Mouse (Mus musculus) lung, embryonic 15.5 days (tissue): ENCODE data around the gene Ccdc154. TPM values are rescaled to one million over a fixed set of nuclear protein-coding genes. Genes with fewer than 3 reads are reported as not detected.

Source experiments
- ATAC-seq: fragments of 200-750 bp; cut with Nextera tagmentation; 2 replicates; pipeline ENCODE4 v1.8.0; 2017; ENCODE audit warnings: moderate number of reproducible peaks, borderline replicate concordance; ENCODE audit not compliant: low FRiP score, low TSS enrichment; ENCODE audit errors: extremely low read depth
- H3K27ac ChIP-seq: fragments of 300-500 bp; sonication (generic); 2 replicates; pipeline ENCODE4 v1.5.1; 2015; ENCODE audit warnings: moderate library complexity, mild to moderate bottlenecking, inconsistent platforms
- H3K27me3 ChIP-seq: fragments of 300-500 bp; sonication (generic); 2 replicates; pipeline ENCODE4 v1.6.1; 2015; ENCODE audit warnings: inconsistent platforms
- H3K36me3 ChIP-seq: fragments of 300-500 bp; sonication (generic); 2 replicates; pipeline ENCODE4 v1.6.1; 2015; ENCODE audit warnings: inconsistent platforms
- H3K4me1 ChIP-seq: fragments of 300-500 bp; sonication (generic); 2 replicates; pipeline ENCODE4 v1.6.1; 2015; ENCODE audit warnings: inconsistent platforms
- H3K4me2 ChIP-seq: fragments of 300-500 bp; sonication (generic); 2 replicates; pipeline ENCODE4 v1.6.1; 2015; ENCODE audit warnings: inconsistent platforms, mild to moderate bottlenecking, moderate library complexity
- H3K4me3 ChIP-seq: fragments of 300-500 bp; sonication (generic); 2 replicates; pipeline ENCODE4 v1.5.1; 2015; ENCODE audit warnings: mild to moderate bottlenecking, inconsistent platforms
- H3K9ac ChIP-seq: fragments of 300-500 bp; sonication (generic); 2 replicates; pipeline ENCODE4 v1.6.1; 2015; ENCODE audit warnings: inconsistent platforms
- H3K9me3 ChIP-seq: fragments of 300-500 bp; sonication (generic); 2 replicates; pipeline ENCODE4 v1.6.1; 2016; ENCODE audit warnings: inconsistent platforms
- WGBS: fragments of 180-500 bp; shearing (Covaris S2); methylation state at CpG from one replicate; pipeline ENCODE4 v1.1.7; 2015; 5-methylcytosine and 5-hydroxymethylcytosine counted together
- polyA plus RNA-seq: library from polyadenylated mRNA; unstranded; fragments of >200 nt; fragmentation: Nextera tagmentation; extraction: Ambion mirVana; gene quantifications from 2 replicates; pipeline ENCODE4 v1.2.1, GENCODE M21; 2015

Ccdc154 gene
- polyA plus RNA-seq, 1 experiment from 2014 or later = 0.44 TPM

DNA sequence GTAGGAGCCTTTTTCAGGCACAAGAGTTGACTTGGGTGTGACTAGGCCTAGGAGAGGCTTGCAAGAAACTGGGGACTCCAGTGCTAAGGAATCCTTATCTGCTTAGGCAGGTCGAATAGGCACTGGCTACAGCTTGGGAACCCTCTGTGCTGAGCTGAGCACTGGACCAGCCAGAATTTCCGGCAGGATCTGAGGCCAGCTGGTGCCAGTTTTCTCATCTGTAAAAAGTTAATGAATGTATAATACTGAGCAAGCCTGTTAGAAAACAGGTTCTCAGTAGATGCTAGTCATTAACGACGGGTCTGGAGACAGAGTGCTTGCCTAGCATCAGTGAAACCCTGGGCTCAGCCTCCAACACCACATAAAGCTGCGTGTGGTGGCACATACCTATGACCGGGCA is 26.6 kb upstream of the Ccdc154 start:
- Histone ChIP-seq H3K36me3 (0 out of 2 replicates have a peak, but pooled peaks cover 3% of the 10 kb centered on the region), H3K4me3 (no peak overlapping the region), H3K4me1 (peaks cover 14% of the 10 kb centered on the region), H3K9ac (no peak overlapping the region), H3K27me3 (no peaks in the 10 kb centered on the region), H3K9me3 (no peaks in the 10 kb centered on the region), H3K4me2 (no peak overlapping the region), H3K27ac (no peak overlapping the region)
- WGBS = 83% methylated on average over 6 of the region's 6 CpGs
- no peak for ATAC-seq

DNA sequence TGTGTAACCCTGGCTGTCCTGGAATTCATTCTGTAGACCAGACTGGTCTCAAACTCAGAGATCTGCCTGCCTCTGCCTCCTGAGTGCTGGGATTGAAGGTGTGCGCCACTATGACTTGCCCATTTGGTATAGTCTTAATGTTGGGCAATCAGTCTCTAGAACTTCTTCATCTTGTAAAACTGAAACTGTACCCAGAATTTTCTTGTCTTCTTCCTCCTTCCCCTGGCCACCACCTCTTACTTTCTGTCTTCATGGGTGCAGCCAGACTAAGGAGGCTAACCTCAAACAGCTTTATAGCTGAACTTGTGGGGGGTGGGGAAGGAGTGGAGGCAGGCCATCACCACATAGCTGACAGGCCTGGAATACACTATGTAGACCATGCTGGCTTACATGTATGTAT is 23.5 kb upstream of the Ccdc154 start:
- Histone ChIP-seq H3K27ac (no peak overlapping the region), H3K9ac (no peak overlapping the region), H3K27me3 (no peaks in the 10 kb centered on the region), H3K4me2 (no peak overlapping the region), H3K4me3 (no peak overlapping the region), H3K4me1 (peaks cover 14% of the 10 kb centered on the region), H3K9me3 (no peaks in the 10 kb centered on the region), H3K36me3 (0 out of 2 replicates have a peak, but pooled peaks cover 3% of the 10 kb centered on the region)
- ATAC-seq = no peak
- WGBS = 89% methylated on average over 1 of the region's 1 CpGs

DNA sequence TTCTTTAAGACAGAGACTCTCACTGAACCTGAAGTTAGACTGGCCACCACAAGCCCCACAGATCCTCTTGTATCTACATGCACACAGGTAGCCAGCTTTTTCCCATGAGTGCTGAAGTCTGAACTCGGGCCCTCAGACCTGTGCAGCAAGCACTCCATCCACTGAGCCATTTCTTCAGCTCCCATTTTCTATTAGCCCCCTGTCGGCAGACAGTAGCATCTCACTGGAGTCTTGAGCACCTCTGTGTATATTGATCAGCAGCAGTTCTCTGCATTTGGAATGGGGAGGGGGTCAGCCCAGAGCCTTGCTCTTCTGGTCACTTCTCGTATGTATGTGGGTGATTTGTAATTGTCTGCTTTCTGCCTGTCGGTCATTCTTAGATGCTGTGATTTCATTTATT is 22.3 kb upstream of the Ccdc154 start:
- H3K27ac ChIP-seq = no peak overlapping the region
- ATAC-seq = no peak
- no peaks in the 10 kb centered on the region for H3K9me3 ChIP-seq
- WGBS = 54% methylated on average over 4 of the region's 4 CpGs
- H3K4me3 ChIP-seq = no peak overlapping the region
- no peak overlapping the region for H3K4me2 ChIP-seq
- no peak overlapping the region for H3K9ac ChIP-seq
- H3K4me1 ChIP-seq = 0 out of 2 replicates have a peak, but pooled peaks cover 4% of the 10 kb centered on the region
- 0 out of 2 replicates have a peak, but pooled peaks cover 3% of the 10 kb centered on the region for H3K36me3 ChIP-seq
- no peaks in the 10 kb centered on the region for H3K27me3 ChIP-seq

DNA sequence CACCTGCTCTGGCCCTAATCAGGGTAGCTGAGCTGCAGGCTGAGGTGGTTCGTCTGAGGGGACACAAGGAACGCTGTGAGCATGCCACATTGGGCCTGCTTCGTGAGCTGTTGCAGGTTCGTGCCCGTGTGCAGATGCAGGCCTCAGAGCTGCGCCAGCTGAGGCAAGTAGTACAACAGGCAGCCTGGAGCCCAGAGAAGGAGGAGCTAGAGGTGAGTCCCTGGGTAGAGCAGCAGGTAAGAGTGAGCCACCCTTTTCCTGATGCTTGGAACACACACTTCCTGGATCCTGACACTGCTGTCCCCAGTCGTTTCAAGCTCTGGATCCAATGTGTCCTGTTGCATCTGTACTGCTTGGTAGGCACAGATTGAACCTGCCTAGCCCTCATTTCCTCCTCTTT is 1.1 kb downstream of the Ccdc154 start:
- H3K36me3 ChIP-seq = peaks cover 15% of the 10 kb centered on the region; the same call in 1 of the 2 replicates
- H3K27ac ChIP-seq = no peak overlapping the region
- ATAC-seq = no peak
- no peaks in the 10 kb centered on the region for H3K4me1 ChIP-seq
- no peak overlapping the region for H3K9ac ChIP-seq
- H3K27me3 ChIP-seq = no peaks in the 10 kb centered on the region
- H3K4me2 ChIP-seq = no peak overlapping the region
- H3K4me3 ChIP-seq = no peak overlapping the region
- H3K9me3 ChIP-seq = no peaks in the 10 kb centered on the region
- WGBS = 77% methylated on average over 7 of the region's 7 CpGs

DNA sequence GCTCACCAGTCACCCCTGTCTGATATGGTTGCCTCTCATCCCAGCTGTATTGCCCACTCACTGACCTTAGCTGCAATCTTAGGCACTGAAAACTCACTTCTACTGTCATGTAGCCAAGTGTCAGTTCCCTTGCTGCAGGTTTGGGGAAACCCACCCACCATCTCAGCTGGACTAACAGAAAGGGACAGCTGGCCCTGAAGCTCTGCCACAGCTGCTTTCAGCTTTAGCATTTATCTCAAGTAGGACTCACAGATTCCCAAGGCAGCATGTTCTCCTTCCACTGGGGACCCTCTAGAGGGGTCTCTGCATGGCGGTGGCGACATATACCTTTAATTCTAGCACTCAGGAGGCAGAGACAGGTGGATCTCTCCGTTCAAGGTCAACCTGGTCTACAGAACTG is 2.5 kb downstream of the Ccdc154 start:
- H3K4me1 ChIP-seq = no peaks in the 10 kb centered on the region
- WGBS = 85% methylated on average over 3 of the region's 3 CpGs

DNA sequence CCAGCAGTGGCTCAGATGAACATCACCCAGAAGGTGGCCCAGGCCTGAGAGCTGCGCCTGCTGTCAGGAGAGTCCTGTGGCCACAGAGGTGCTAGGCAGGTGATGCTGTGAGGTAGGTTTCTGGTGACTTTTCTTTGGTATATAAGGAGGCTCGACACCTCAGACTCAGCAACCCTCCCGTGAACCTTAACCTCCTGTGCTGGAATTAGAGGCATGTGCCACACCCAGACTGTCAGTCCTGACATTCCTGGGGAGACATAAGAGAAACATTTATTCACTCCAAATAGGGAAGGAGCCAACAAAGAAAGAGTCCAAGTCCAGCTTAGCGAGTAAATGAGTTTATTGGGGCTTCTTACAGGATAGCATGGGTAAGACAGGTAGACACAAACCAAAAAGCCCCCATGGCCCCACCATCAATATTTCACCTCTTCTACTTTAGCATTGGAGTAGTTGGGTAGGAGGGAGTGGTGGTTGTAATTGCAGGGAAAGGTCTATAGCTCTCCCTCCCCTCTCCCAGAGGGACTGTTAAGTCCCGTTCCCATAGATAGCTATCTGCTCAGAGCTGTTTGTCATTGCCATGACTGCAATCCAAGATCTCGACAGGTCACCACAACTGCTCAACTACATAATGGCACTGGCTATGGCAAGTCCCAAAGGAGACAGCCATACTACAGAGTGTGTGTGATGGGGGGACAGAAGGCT is 3.9 kb downstream of the Ccdc154 start:
- H3K4me1 ChIP-seq = no peaks in the 10 kb centered on the region
- no peaks in the 10 kb centered on the region; the same call in 1 of the 2 replicates for H3K36me3 ChIP-seq
- no peaks in the 10 kb centered on the region for H3K9me3 ChIP-seq
- WGBS = 35% methylated on average over 6 of the region's 6 CpGs
- ATAC-seq = no peak
- H3K9ac ChIP-seq = no peak overlapping the region
- H3K27ac ChIP-seq = no peak overlapping the region
- no peak overlapping the region for H3K4me3 ChIP-seq
- H3K4me2 ChIP-seq = no peak overlapping the region
- H3K27me3 ChIP-seq = no peaks in the 10 kb centered on the region

More for the DNA sequence above, 2.5 kb downstream of the Ccdc154 start:
- H3K27me3 ChIP-seq = no peaks in the 10 kb centered on the region
- peaks cover 10% of the 10 kb centered on the region; the same call in 1 of the 2 replicates for H3K36me3 ChIP-seq
- H3K27ac ChIP-seq = no peak overlapping the region
- no peak overlapping the region for H3K4me3 ChIP-seq
- H3K9ac ChIP-seq = no peak overlapping the region
- H3K4me2 ChIP-seq = no peak overlapping the region
- ATAC-seq = no peak
- H3K9me3 ChIP-seq = no peaks in the 10 kb centered on the region

DNA sequence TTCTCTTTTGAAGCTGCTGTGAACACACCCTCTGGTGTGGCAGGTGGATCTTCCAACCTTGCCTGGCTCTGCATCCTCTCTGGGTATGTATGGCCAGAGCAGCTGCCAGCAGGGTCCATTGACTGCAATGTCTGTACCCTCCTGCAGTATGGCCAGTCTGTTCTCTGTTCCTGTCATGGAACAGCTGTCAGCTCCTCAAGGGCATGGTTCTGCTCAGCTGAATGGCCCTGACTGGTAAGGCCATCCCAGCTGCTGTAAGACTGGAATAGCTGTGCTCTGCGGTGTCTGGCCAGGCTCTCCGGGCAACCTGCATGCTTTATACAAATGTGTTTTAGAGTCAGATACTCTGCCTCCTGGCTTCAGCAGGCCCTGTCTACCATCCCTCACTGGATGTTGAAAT is 7.4 kb downstream of the Ccdc154 start:
- Histone ChIP-seq H3K4me1 (no peaks in the 10 kb centered on the region), H3K36me3 (no peaks in the 10 kb centered on the region)

DNA sequence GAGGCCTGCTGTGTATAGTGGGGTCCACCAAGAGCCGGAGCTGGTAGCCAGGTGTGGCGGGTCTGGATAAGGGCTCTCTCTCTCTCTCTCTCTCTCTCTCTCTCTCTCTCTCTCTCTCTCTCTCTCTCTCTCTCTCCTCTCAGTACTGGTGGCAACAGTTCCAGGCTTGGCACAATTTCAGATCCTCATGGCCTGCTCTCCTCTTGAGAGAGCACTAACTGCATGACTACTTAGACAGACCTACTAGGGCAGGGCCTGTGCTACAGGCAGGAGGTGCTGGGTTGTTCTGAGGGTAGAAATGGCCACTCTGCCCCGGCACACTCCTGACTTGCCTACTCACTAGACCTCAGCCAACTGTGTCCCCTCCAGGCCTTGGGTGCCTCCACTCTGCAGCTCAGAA is 10.3 kb downstream of the Ccdc154 start:
- H3K27ac ChIP-seq = 0 out of 2 replicates have a peak overlapping the region, but pooled peaks have one; percentile 41
- H3K4me3 ChIP-seq = no peak overlapping the region
- no peaks in the 10 kb centered on the region for H3K36me3 ChIP-seq
- H3K9me3 ChIP-seq = no peaks in the 10 kb centered on the region
- H3K4me2 ChIP-seq = no peak overlapping the region
- H3K27me3 ChIP-seq = no peaks in the 10 kb centered on the region
- ATAC-seq = no peak
- no peak overlapping the region for H3K9ac ChIP-seq
- H3K4me1 ChIP-seq = peaks cover 16% of the 10 kb centered on the region
- 71% methylated on average over 3 of the region's 3 CpGs for WGBS

More for the DNA sequence above, 7.4 kb downstream of the Ccdc154 start:
- Histone ChIP-seq H3K4me3 (no peak overlapping the region), H3K27ac (no peak overlapping the region), H3K9me3 (no peaks in the 10 kb centered on the region), H3K4me2 (no peak overlapping the region), H3K9ac (no peak overlapping the region), H3K27me3 (no peaks in the 10 kb centered on the region)
- WGBS = 93% methylated on average over 2 of the region's 2 CpGs
- ATAC-seq = no peak

DNA sequence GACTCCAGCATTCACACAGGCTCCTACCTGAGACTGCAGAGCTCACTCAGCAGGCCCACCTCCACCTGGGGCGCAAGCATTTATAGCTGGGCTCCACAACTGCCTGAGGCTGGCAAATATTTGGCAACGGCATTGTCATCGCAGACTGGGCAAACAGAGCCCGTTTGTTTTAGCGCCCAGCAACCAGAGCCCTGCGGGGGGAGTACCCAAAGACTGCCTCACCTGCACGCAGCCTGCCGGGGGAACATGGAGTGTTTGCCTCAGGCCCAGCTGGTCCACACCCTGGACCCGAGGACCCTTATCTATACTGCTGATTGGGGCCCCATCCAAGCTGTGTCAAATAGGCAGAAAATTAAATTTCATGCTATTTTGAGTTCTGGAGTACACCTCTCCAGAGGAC is 13.2 kb downstream of the Ccdc154 start, which contains the start of gene Gm38655:
Gene Gm38655, minus strand, starts transcription at position 61 of the 400 bp plus-strand sequence.
- H3K36me3 ChIP-seq = no peaks in the 10 kb centered on the region
- H3K9me3 ChIP-seq = no peaks in the 10 kb centered on the region
- H3K27ac ChIP-seq = peak within 1 kb of the TSS; percentile 88
- H3K4me1 ChIP-seq = peaks cover 16% of the 10 kb centered on the region
- no peaks in the 10 kb centered on the region for H3K27me3 ChIP-seq
- WGBS = 47% methylated on average over 9 of the region's 9 CpGs
- peak within 1 kb of the TSS; percentile 41 for H3K4me2 ChIP-seq
- H3K4me3 ChIP-seq = 0 out of 2 replicates have a peak within 1 kb of the TSS, but pooled peaks have one; percentile 10
- H3K9ac ChIP-seq = no peak within 1 kb of the TSS
- peak; percentile 78 for ATAC-seq

DNA sequence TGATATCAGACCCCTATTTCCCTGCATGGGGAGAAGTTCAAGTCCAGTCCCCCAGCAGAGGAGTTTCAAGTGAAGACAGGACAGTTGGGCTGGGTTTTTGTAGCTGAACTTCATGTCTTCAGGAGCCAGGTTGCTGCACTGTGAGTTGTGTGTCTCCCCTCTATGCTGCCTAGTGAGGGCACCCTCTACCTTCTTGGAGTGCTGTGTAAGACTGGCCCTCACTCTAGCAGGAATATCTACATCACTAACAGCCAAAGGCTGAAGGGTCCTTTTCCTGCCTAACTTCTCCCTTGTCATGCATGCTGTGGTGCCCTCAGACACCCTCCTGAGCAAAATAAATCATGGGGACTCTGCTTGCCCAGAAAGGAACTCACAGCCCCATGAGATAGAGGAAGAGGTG is 21.0 kb downstream of the Ccdc154 start:
- H3K9me3 ChIP-seq = no peaks in the 10 kb centered on the region
- peak overlapping the region; percentile 69 for H3K4me3 ChIP-seq
- H3K9ac ChIP-seq = 0 out of 2 replicates have a peak overlapping the region, but pooled peaks have one; percentile 75

DNA sequence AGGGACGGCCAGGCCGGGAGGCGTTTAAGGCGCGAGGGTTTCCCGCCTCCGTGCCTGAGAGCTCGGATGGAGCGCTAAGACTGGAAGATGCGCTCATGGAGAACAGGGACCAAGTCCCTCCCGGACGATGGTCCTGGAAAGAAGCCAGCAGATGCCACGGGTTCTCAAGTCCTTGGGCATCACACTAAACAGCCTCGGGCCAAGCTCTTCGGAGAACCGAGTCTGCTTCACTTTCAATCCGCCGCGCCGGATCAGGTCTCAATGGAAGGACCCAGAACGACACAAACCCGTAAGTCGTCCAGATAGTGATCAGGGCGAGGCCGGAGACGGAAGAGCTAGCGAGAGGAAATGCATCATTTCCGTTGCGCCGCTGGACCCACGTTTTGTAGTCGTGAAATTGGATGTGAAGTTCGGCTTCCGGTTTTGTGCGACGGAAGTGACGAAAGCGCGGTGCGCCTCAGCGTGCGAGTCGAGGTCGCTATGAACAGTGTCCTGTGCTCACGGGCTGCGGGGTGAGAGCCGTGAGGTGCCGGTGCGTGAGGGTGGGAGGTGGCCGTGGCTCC is 21.9 kb downstream of the Ccdc154 start, which contains the start of gene BC003965:
Gene BC003965, plus strand, starts transcription at position 426 of the 563 bp plus-strand sequence.
- Histone ChIP-seq H3K36me3 (no peaks in the 10 kb centered on the region), H3K4me3 (peak within 1 kb of the TSS; percentile 69), H3K9ac (peak within 1 kb of the TSS; percentile 75), H3K27me3 (no peaks in the 10 kb centered on the region), H3K4me1 (peaks cover 22% of the 10 kb centered on the region), H3K27ac (peak within 1 kb of the TSS; percentile 92), H3K4me2 (peak within 1 kb of the TSS; percentile 84), H3K9me3 (no peaks in the 10 kb centered on the region)
- ATAC-seq = peak; percentile 82
- WGBS = under 1% methylated on average over 50 of the region's 50 CpGs

More for the DNA sequence above, 21.0 kb downstream of the Ccdc154 start:
- peak overlapping the region; percentile 84 for H3K4me2 ChIP-seq
- peaks cover 19% of the 10 kb centered on the region for H3K4me1 ChIP-seq
- no peak overlapping the region for H3K27ac ChIP-seq
- no peaks in the 10 kb centered on the region for H3K36me3 ChIP-seq
- H3K27me3 ChIP-seq = no peaks in the 10 kb centered on the region
- ATAC-seq = no peak

DNA sequence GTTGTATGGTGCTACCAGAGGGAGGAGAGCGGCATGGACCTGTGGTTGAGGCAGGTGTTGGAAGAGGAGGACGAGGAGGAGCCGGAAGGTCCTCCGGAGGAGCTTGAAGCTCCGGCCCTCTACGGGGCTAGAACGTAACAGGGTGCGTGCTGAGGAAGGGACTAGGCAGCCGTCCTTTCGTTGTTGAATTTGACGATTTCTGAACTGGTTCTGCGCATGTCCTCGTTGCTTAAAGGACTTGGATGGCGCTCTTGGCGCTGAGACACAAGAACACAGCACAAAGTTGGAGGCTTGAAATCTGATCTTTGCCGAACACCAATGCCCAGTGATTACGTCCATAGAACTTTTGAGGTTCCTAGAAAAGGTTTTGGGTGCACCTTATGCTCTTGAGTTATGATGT is 22.7 kb downstream of the Ccdc154 start:
- peak overlapping the region; percentile 65 for H3K9ac ChIP-seq
- H3K4me2 ChIP-seq = peak overlapping the region; percentile 84
- no peaks in the 10 kb centered on the region for H3K36me3 ChIP-seq
- H3K9me3 ChIP-seq = no peaks in the 10 kb centered on the region
- no peak; the same call in 1 of the 2 replicates for ATAC-seq
- H3K27me3 ChIP-seq = no peaks in the 10 kb centered on the region
- no peak overlapping the region for H3K27ac ChIP-seq
- WGBS = 6% methylated on average over 17 of the region's 17 CpGs
- H3K4me1 ChIP-seq = peaks cover 30% of the 10 kb centered on the region
- peak overlapping the region; percentile 69 for H3K4me3 ChIP-seq
